Comparison of ENCODE assay signal across 18 mouse cellular contexts in the genomic region with DNA sequence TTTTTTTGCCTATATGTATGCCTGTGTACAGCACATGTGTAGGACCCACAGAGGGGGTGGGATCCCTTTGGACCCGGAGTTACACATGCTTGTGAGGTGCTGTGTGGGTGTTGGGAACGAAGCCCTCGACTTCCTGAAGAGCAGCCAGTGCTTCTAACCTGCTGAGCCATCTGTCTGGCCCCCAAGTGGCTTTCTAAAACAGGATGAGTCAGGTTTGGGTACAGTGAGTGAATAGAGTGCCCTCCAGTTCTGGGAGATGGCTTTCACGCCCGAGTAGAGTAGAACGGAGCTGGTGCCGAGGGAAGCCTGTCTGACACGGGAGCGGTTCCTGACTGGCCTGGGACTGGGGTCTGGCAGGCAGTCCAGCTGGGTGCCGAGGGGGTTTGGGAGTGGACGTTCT. TPM values are rescaled to one million over a fixed set of nuclear protein-coding genes. Genes with fewer than 3 reads are reported as not detected.
DNase-seq lines count a peak whose midpoint lies in the region; ATAC-seq and TF ChIP-seq lines count a peak whose summit lies in the region.
"Had no signal": no experiment of that assay in that cellular context is flagged by ENCODE, and none has a peak within 500 bp of the region (broad histone marks: within the 10 kb centered on the region; RNA-seq: fewer than 3 reads in every experiment).

No protein-coding gene starts in this region.

- no peak for DNase-seq in frontal cortex, postnatal 25 days (ENCODE audit: low spot score in 2 of 2)
- DNase-seq in Patski (ENCODE audit: low read depth, low spot score), result peak; percentile 54
- DNase-seq in brain, adult 2 months (ENCODE audit: low read depth, low spot score), result peak; percentile 76
- no peak for DNase-seq in layer of hippocampus, adult 2 months (ENCODE audit: low spot score in 2 of 2)
- DNase-seq: adrenal gland, adult 8-10 months; adrenal gland, postnatal 14 days; adrenal gland, postnatal 36 days; cerebellum, adult 11 months; embryo, embryonic 11 days had no signal

- TF ChIP-seq CTCF in Patski (IDR thresholded peaks at IDR 0.05), result no peak
- no peak for TF ChIP-seq CTCF in layer of hippocampus, adult 2 months (conservative IDR thresholded peaks at IDR 0.05)

- H3K27ac ChIP-seq in layer of hippocampus, adult 2 months, result no peak overlapping the region
- H3K27ac ChIP-seq: embryonic facial prominence, embryonic 13.5 days; embryonic facial prominence, embryonic 15.5 days; forebrain, embryonic 10.5 days; forebrain, embryonic 12.5 days had no signal

- in situ Hi-C loops in Patski (cut with MboI; ENCODE audit: low pct_unique_long_range_greater_than_20kb), result no loop called here

- no peak overlapping the region for H3K4me3 ChIP-seq in layer of hippocampus, adult 2 months
- H3K4me3 ChIP-seq: embryonic facial prominence, embryonic 13.5 days; embryonic facial prominence, embryonic 15.5 days; erythroblast, embryonic 14.5 days; forebrain, embryonic 10.5 days; forebrain, embryonic 12.5 days had no signal

- CTCF ChIA-PET in Patski (lab: Charles Lee), result interaction anchor here (1.1 to 1.5 kb wide), 2 partner anchors 17 to 18 kb away, joined by 4 to 6 read pairs; no protein-coding TSS in a partner anchor

- peak; percentile 45; the same call in 1 of the 2 replicates for ATAC-seq in frontal cortex, adult (ENCODE audit: low TSS enrichment)
- ATAC-seq in Patski, result peak; percentile 44
- ATAC-seq: activated CD4-positive, CD25-positive, alpha-beta regulatory T cell, adult 4 months; forebrain, embryonic 14.5 days had no signal

- no peaks in the 10 kb centered on the region for H3K27me3 ChIP-seq in Patski
- H3K27me3 ChIP-seq: embryonic facial prominence, embryonic 13.5 days; embryonic facial prominence, embryonic 15.5 days; forebrain, embryonic 12.5 days had no signal

- POLR2A ChIA-PET in Patski (lab: Charles Lee), result interaction anchor here (1.2 kb wide), 1 partner anchor 16 kb away, joined by 3 read pairs; a partner anchor contains a TSS

RNA-seq across cellular contexts. Expression of a gene that starts 15.7 kb away (rescaled TPM):
- 12.1 TPM for polyA plus RNA-seq in Patski (2021)
- 1 to 10 TPM; 9.7 to 9.8 TPM for total RNA-seq in layer of hippocampus, adult 2 months (2021)
- total RNA-seq: common myeloid progenitor, adult 5-6 weeks had no signal
- polyA plus RNA-seq: erythroblast, embryonic 14.5 days had no signal

RNA-seq across cellular contexts. Expression of a gene that starts 19.1 kb away (rescaled TPM):
- polyA plus RNA-seq in Patski (2021), result 55.7 TPM
- total RNA-seq in layer of hippocampus, adult 2 months (2021), result 10 to 100 TPM; 30.3 to 30.6 TPM

RNA-seq across cellular contexts. Expression of a gene that starts 21.9 kb away (rescaled TPM):
- polyA plus RNA-seq in Patski (2021), result 63.4 TPM
- 10 to 100 TPM; 23.6 to 37.6 TPM for total RNA-seq in layer of hippocampus, adult 2 months (2021)

Comparison
In these comparisons a context has a peak if more than half of its experiments do, and no peak if none do; other contexts are left out.
1. DNase-seq: peak in Patski (single experiment) and brain, adult 2 months (single experiment); none in frontal cortex, postnatal 25 days (0 of 2) and layer of hippocampus, adult 2 months (0 of 2).